Mouse (Mus musculus): ENCODE data around the gene Carmil3.

- TF ChIP-seq HCFC1 (IDR thresholded peaks at IDR 0.05; ENCODE audit: borderline replicate concordance, insufficient read depth, low read length): no peak
- TF ChIP-seq ZNF384 (IDR thresholded peaks at IDR 0.05; ENCODE audit: low read depth, low read length): no peak
Measured at GRCm38 (mm10) chr14:55509540-55509939, 19.1 kb downstream of the Carmil3 start.

Measured in ES-E14 (cell line).